Mouse (Mus musculus) liver, adult 2 months (tissue): Measurements from ENCODE around the gene Mylip. TPM values are rescaled to one million over a fixed set of nuclear protein-coding genes. Genes with fewer than 3 reads are reported as not detected.

Source experiments
- DNase-seq: peaks from one replicate; pipeline ENCODE4 v3.0.0-alpha.2; 2011; ENCODE audit warnings: low read depth, low spot score; ENCODE audit errors: extremely low read depth
- H3K27ac ChIP-seq: fragments of 200-500 bp; replicated peaks from 2 replicates; pipeline ENCODE4 v1.5.1; 2012; ENCODE audit warnings: low read depth, mild to moderate bottlenecking, control low read depth, inconsistent platforms, low read length; ENCODE audit not compliant: insufficient read depth
- H3K27me3 ChIP-seq: fragments of 200-500 bp; 2 replicates; pipeline ENCODE4 v1.6.1; 2012; ENCODE audit warnings: mild to moderate bottlenecking, moderate library complexity, low read length, inconsistent platforms; ENCODE audit not compliant: control insufficient read depth, insufficient read depth
- H3K36me3 ChIP-seq: fragments of 200-500 bp; 2 replicates; pipeline ENCODE4 v1.6.1; 2012; ENCODE audit warnings: low read length, inconsistent platforms; ENCODE audit not compliant: control insufficient read depth, insufficient read depth
- H3K4me1 ChIP-seq: fragments of 200-500 bp; 2 replicates; pipeline ENCODE4 v1.6.1; 2011; ENCODE audit warnings: low read length; ENCODE audit not compliant: control insufficient read depth, insufficient read depth
- H3K4me3 ChIP-seq: fragments of 200-500 bp; 2 replicates; pipeline ENCODE4 v1.5.1; 2011; ENCODE audit warnings: low read depth, mild to moderate bottlenecking, control low read depth, low read length, moderate library complexity; ENCODE audit not compliant: insufficient read depth
- H3K79me2 ChIP-seq: fragments of 200-500 bp; 2 replicates; pipeline ENCODE4 v1.6.1; 2012; ENCODE audit warnings: inconsistent platforms, mild to moderate bottlenecking, low read length, moderate library complexity; ENCODE audit not compliant: control insufficient read depth, insufficient read depth
- H3K9ac ChIP-seq: fragments of 200-500 bp; 2 replicates; pipeline ENCODE4 v1.6.1; 2012; ENCODE audit warnings: low read depth, mild to moderate bottlenecking, control low read depth, inconsistent platforms, low read length
- CTCF ChIP-seq: fragments of 200-500 bp; IDR thresholded peaks from 2 replicates; pipeline ENCODE4 v1.5.1; 2011; ENCODE audit warnings: low read depth, low read length, control low read depth
- POLR2A ChIP-seq: fragments of 200-500 bp; IDR thresholded peaks from 2 replicates; pipeline ENCODE4 v1.6.1; 2011; ENCODE audit warnings: low read length, control low read depth; ENCODE audit not compliant: insufficient read depth; ENCODE audit errors: extremely low read depth
- WGBS: fragments of 180-500 bp; shearing (Covaris S2); methylation state at CpG from one replicate; pipeline ENCODE4 v1.1.7; 2018; 5-methylcytosine and 5-hydroxymethylcytosine counted together
- polyA plus RNA-seq: library from polyadenylated mRNA; depleted of rRNA; stranded (reverse); fragments of >200 nt; gene quantifications from 2 replicates; pipeline ENCODE4 v1.2.3, GENCODE M21; 2012
- total RNA-seq: library from RNA; depleted of rRNA; stranded (reverse); fragments of >200 nt; gene quantifications from 2 replicates; pipeline ENCODE4 v1.2.3, GENCODE M21; 2014

The Mylip gene
- total and polyA plus RNA-seq, 2 experiments = 4.8 to 9.5 TPM

DNA sequence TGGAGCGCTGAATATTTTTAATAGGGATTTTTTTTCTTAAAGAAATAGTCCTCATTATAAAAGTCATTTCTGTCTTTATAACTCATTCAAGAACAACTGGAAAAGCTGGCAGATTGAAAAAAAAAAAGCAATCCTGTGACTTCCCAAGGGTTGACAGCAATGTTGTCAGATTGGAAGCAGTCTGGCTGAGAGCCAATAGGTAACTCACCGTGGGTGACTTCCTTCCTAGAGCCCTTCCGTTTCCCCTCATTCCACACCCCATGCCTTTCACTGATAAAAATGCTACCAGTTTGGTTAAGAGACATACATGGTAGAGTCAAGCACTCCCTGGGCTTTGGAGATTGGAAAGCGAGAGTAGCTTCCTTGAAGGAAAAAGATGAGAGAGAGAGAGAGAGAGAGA, 21.4 kb downstream of the Mylip start:
- no peaks in the 10 kb centered on the region for H3K79me2 ChIP-seq
- no peaks in the 10 kb centered on the region for H3K4me1 ChIP-seq
- H3K9ac ChIP-seq = no peak overlapping the region
- H3K27ac ChIP-seq = no peak overlapping the region
- no peaks in the 10 kb centered on the region; the same call in 1 of the 2 replicates for H3K27me3 ChIP-seq
- 71% methylated on average over 4 of the region's 4 CpGs for WGBS
- TF ChIP-seq CTCF (no peak), POLR2A (no peak)
- no peak overlapping the region for H3K4me3 ChIP-seq
- peaks cover 6% of the 10 kb centered on the region; the same call in 1 of the 2 replicates for H3K36me3 ChIP-seq
- DNase-seq = no peak

DNA sequence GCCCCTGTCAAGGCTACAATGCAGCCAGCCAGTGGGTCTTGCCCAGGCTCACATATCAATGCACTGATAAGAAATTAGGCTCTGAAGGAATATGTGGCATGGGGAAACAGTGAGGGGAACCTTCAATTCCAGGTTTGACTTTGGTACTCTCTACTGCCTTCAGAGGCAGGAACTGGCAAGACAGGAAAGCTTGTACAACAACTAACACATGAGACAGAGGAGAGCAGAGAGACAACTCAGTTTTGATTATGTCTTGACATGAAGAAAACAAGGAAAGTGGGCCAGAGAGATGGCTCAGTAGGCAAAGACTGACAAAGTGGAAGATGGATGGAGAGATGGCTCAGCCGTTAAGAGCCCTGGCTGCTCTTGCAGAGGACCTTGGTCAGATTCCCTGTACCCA, 23.5 kb downstream of the Mylip start:
- Histone ChIP-seq H3K4me3 (no peak overlapping the region), H3K9ac (no peak overlapping the region), H3K27ac (no peak overlapping the region), H3K36me3 (peaks cover 4% of the 10 kb centered on the region; the same call in 1 of the 2 replicates), H3K79me2 (no peaks in the 10 kb centered on the region), H3K4me1 (no peaks in the 10 kb centered on the region), H3K27me3 (no peaks in the 10 kb centered on the region; the same call in 1 of the 2 replicates)
- no peak for DNase-seq
- 95% methylated on average over 1 of the region's 1 CpGs for WGBS
- no peak for TF ChIP-seq CTCF

DNA sequence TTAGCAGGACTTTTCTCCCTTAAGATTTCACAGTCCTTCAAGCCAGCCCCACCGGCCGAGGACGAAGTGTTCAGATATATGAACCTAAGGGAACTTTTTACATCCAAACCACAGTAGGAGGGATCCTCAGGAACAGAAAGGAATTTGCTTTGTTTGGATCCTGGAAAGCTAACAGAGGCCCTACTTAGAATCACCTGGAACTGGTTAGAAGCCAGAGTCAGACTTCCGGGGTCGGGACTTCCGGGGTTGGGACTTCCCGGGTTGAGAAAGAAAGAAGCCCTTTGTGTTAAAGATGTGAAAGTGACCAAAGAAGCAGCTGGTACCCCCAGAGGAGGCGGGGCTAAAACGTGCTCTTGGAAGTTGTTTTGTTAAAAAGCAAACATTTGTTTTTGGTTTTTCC, 24.5 kb downstream of the Mylip start:
- WGBS = 63% methylated on average over 9 of the region's 9 CpGs
- Histone ChIP-seq H3K36me3 (peaks cover 4% of the 10 kb centered on the region; the same call in 1 of the 2 replicates), H3K4me3 (no peak overlapping the region), H3K27me3 (no peaks in the 10 kb centered on the region; the same call in 1 of the 2 replicates), H3K27ac (no peak overlapping the region), H3K9ac (no peak overlapping the region), H3K4me1 (no peaks in the 10 kb centered on the region), H3K79me2 (no peaks in the 10 kb centered on the region)
- TF ChIP-seq POLR2A = no peak
- no peak for TF ChIP-seq CTCF
- no peak for DNase-seq

DNA sequence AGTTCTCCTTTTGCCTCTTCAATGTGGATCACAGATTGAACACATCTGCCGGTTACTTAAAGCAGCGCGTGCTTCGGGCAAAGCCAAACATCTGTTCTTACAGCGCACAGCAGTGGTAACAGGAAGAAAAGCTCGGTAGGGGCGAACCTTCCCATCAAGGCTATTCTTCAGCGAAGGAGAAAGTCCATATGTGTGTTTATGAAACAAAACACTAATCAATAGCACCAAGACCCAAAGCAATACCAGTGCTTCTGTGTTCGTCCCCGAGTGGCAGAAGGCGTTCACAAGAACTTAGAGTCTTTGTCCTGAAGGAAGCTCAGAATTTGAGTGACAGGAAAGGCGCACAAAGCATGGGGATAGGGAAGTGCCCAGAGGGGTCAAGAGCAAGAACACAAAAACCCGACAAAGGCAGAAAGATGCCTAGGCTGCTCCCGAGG, 27.1 kb downstream of the Mylip start:
- no peak overlapping the region for H3K27ac ChIP-seq
- WGBS = 68% methylated on average over 14 of the region's 14 CpGs
- DNase-seq = no peak
- no peak for TF ChIP-seq POLR2A
- TF ChIP-seq CTCF = no peak
- no peaks in the 10 kb centered on the region; the same call in 1 of the 2 replicates for H3K36me3 ChIP-seq
- H3K79me2 ChIP-seq = no peaks in the 10 kb centered on the region
- H3K4me3 ChIP-seq = no peak overlapping the region
- no peaks in the 10 kb centered on the region for H3K4me1 ChIP-seq
- no peak overlapping the region for H3K9ac ChIP-seq
- peaks cover 5% of the 10 kb centered on the region; the same call in 1 of the 2 replicates for H3K27me3 ChIP-seq

DNA sequence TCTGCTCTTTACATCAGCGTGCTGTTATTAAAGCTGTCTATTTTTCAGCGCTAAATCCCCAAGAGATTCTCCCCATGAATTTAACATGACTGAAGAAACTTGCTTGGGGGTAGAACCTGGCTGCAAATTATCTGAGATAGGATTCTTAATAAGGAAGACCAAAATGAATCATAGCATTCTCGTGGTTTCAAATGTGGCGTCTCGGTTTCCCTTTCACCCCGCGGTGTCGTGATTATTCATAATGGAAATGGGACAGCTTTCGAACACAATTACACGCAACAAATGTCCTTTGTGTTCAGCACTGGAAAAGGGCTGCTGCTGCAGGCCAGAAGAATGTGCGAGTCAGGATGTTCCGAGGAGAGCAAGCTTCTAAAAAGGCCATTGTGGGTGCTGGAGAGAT, 29.4 kb downstream of the Mylip start:
- DNase-seq = no peak
- no peak overlapping the region for H3K9ac ChIP-seq
- H3K36me3 ChIP-seq = no peaks in the 10 kb centered on the region
- TF ChIP-seq CTCF (no peak), POLR2A (no peak)
- H3K4me1 ChIP-seq = no peaks in the 10 kb centered on the region
- no peak overlapping the region for H3K27ac ChIP-seq
- H3K79me2 ChIP-seq = no peaks in the 10 kb centered on the region
- no peak overlapping the region for H3K4me3 ChIP-seq
- H3K27me3 ChIP-seq = peaks cover 9% of the 10 kb centered on the region; the same call in 1 of the 2 replicates
- 86% methylated on average over 12 of the region's 12 CpGs for WGBS

DNA sequence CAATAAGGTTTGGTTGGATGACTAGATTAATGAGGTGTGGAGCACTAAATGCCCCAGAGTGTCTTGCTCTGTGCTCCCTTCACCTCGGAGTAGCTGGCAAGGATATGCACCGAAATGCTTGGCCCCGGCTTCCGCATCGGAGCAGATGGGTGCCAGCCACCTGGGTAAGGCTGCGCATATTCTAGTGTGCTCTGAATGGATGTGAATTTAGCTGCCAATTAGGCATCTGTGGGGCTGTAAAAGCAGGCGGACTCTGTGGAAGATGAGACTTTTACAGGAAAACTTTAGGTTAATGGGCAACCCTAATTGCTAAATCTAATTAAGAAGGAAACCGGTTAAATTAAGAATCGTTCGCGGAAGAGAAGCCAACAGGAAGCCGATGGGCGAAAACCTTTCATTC, 32.7 kb downstream of the Mylip start:
- Histone ChIP-seq H3K79me2 (no peaks in the 10 kb centered on the region), H3K27ac (no peak overlapping the region), H3K27me3 (peaks cover 9% of the 10 kb centered on the region; the same call in 1 of the 2 replicates), H3K9ac (no peak overlapping the region), H3K4me1 (no peaks in the 10 kb centered on the region), H3K4me3 (no peak overlapping the region), H3K36me3 (no peaks in the 10 kb centered on the region)
- no peak for DNase-seq
- 93% methylated on average over 13 of the region's 13 CpGs for WGBS
- no peak for TF ChIP-seq CTCF
- no peak for TF ChIP-seq POLR2A
